Mouse (Mus musculus) testis, adult 2 months (tissue): ENCODE measurements around the gene A630095N17Rik.

ENCODE experiments used
- CTCF ChIP-seq: fragments of 200-500 bp; IDR thresholded peaks from 2 replicates; pipeline ENCODE4 v1.5.1; 2012; ENCODE audit warnings: low read depth, mild to moderate bottlenecking, inconsistent platforms, low read length, moderate library complexity; ENCODE audit not compliant: control insufficient read depth, insufficient read depth, insufficient replicate concordance
- POLR2A ChIP-seq: fragments of 200-500 bp; IDR thresholded peaks from 2 replicates; pipeline ENCODE4 v1.6.1; 2012; ENCODE audit warnings: low read depth, mild to moderate bottlenecking, inconsistent platforms, low read length, moderate library complexity; ENCODE audit not compliant: control insufficient read depth

DNA sequence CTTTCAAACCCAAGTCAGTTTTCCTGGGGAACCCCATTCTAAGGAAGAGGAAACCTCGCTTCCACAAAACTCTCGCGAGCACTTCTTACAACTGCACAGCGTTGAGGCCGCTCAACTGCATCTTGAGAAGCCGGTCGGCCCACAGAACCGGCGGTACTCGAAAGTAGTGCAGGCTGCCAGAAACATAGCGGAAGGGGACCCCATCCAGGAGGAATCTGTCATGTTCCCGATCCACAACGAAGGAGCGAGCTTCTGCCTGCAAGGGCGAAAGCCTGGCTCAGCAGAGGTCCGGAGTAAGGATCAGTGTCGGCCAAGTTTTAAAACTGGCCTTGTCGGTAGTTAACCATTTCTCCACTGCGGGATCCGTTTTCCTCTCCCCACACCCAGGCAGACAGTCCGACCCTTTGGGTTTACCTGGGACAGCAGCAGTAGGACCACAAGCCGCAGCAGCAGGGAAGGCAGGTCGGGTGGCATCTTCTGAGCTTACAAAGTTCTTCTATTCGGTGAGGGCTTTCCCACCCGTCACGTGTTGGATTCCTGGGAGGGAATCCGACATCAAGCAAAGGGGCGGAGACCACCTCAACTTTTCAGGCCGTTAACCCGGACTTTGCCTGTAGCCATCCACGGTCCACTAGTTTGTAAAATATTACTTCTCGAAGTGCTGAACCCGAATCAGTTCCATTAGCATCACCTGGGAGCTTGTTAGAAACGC lies 22.8 kb downstream of the A630095N17Rik start:
- TF ChIP-seq POLR2A (0 out of 2 replicates have a peak, but pooled peaks have one; percentile 23), CTCF (no peak)
